Mouse (Mus musculus): ENCODE data around the gene Gjc3.

DNA sequence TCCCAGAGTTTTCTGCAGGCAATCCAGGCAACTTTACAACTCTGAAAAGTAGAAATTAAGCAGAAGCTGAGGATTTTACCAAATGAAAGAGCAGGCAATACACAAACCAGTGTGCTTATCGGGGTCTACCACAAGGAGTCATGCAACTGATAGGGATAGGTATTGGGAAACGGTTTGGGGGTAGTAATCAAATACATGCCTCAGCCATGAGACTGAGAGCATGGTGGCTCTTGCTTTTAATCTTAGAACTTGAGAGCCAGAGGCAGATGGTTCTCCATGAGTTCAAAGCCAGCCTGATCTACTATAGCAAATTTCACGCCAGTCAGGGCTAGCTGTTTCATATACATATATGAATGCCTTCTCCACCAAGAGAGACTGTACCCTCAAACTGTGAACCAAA is 6.5 kb downstream of the Gjc3 start:
- TF ChIP-seq GATA1 (IDR thresholded peaks at IDR 0.05; ENCODE audit: borderline replicate concordance, low read length), result no peak
- no peak for TF ChIP-seq FLI1 (IDR thresholded peaks at IDR 0.05; ENCODE audit: low read length)

Measured in megakaryocyte, embryonic 14.5 days (primary cell).